Mouse (Mus musculus) Patski (cell line): ENCODE measurements at regions not wholly inside any gene's neighbourhood (a gene's known extent, or its start where the extent isn't known, plus 50 kb on each side); places are given as distances from the start of the nearest gene placed in this dataset.
"Not testable (repeated sequence)": the region's sequence is repeated elsewhere in the genome, so short reads cannot be mapped to it uniquely, and the experiment has no call there.

ENCODE experiments used
- ATAC-seq: fragments of 100-300 bp; one replicate; pipeline ENCODE4 v1.8.0; 2021
- CTCF ChIA-PET: fragments of 350-600 bp; sonication (Branson Sonifier 250); formaldehyde crosslinking; loops from one replicate; lab custom pipeline; 2022; ENCODE audit warnings: inconsistent platforms; lab: Charles Lee
- POLR2A ChIA-PET: fragments of 350-600 bp; sonication (Branson Sonifier 250); formaldehyde crosslinking; loops from one replicate; lab custom pipeline; 2022; ENCODE audit warnings: antibody characterized with exemption, inconsistent platforms; lab: Charles Lee
- DNase-seq: peaks from one replicate; pipeline ENCODE4 v3.0.0-alpha.2; 2011; ENCODE audit warnings: low read depth, low spot score
- H3K27me3 ChIP-seq: fragments of 371-371 bp; one replicate; pipeline ENCODE4 v1.5.1; 2021
- CTCF ChIP-seq: fragments of 100-300 bp; IDR thresholded peaks from one replicate; pipeline ENCODE4 v1.5.1; 2021
- in situ Hi-C: fragments of 300-500 bp; cut with MboI; formaldehyde crosslinking; loops from 3 replicates; pipeline ENCODE4 v1.11.1; 2018; ENCODE audit warnings: low pct_unique_long_range_greater_than_20kb, mixed read lengths

- CTCF ChIA-PET, in situ Hi-C loops, ATAC-seq, H3K27me3 ChIP-seq, POLR2A ChIA-PET, DNase-seq: not testable (repeated sequence)
These were observed 1137.7 kb upstream of the Zfp386 start for GRCm38 (mm10) chr12:114909799-114910198.

DNA sequence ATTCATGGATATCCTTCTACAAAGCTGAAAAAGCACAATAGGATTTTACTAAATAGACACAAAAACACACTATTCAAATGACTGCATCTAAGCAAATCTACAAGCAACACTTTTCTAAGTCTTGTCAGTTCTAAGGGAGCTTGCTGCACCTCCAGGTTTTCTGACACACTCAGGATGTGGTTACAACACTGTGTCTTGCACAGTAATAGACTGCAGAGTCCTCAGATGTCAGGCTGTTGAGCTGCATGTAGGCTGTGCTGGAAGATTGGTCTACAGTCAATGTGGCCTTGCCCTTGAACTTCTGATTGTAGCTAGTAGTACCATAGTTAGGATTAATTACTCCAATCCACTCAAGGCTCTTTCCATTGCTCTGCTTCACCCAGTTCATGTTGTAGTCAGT is 1133.1 kb upstream of the Zfp386 start:
- CTCF ChIA-PET, POLR2A ChIA-PET, in situ Hi-C loops: not testable (repeated sequence)

DNA sequence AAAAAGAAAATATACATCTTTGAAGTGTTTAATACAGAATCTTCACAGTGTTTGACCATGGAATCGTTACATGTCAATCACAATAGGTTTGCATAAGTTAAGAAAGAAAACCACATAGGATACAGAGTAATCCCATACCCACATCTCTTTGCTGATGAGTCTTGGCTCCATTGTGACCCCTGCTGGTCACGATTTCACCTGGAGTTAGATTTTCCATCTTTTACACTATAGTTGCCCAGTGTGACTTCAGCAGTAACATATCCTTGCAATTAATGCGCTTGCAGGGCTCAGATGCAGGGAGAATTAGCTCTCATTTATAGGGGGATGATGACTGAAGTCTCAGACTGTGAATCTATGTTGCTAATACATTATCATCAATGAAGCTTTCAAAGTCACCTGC is 1119.8 kb upstream of the Zfp386 start:
- TF ChIP-seq CTCF = no peak
- ATAC-seq (no peak), DNase-seq (no peak)
- H3K27me3 ChIP-seq = no peaks in the 10 kb centered on the region
- POLR2A ChIA-PET = no interaction called here
- CTCF ChIA-PET = no interaction called here
- in situ Hi-C loops = no loop called here

More for the DNA sequence above, 1133.1 kb upstream of the Zfp386 start:
- DNase-seq, H3K27me3 ChIP-seq, ATAC-seq: not testable (repeated sequence)

DNA sequence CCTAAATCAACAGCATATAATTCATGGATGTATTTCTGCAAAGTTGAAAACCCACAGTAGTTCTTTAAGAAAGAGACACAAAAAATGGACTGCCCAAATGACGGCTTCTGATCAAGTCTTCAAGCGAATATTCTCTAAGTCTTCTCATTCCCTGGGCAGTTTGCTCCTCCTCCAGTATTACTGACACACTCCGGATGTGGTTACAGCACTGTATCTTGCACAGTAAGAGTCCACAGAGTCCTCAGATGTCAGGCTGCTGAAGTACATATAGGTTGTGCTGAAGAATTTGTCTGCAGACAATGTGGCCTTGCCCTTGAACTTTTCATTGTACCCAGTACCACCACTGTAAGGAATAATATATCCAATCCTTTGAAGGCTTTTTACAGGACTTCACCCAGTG is 1115.4 kb upstream of the Zfp386 start:
- in situ Hi-C loops = loop anchor here (5.0 kb wide), 2 partner anchors 120 to 260 kb away; no protein-coding TSS in a partner anchor
- DNase-seq = no peak
- TF ChIP-seq CTCF = no peak
- ChIA-PET CTCF (no interaction called here), POLR2A (no interaction called here)
- H3K27me3 ChIP-seq = no peaks in the 10 kb centered on the region
- ATAC-seq = no peak

GRCm38 (mm10) chr12:114932669-114933068 is 1114.9 kb upstream of the Zfp386 start:
- ChIA-PET CTCF (no interaction called here), POLR2A (no interaction called here)
- DNase-seq = no peak
- TF ChIP-seq CTCF = no peak
- H3K27me3 ChIP-seq = no peaks in the 10 kb centered on the region
- ATAC-seq = no peak
- in situ Hi-C loops = loop anchor here (5.0 kb wide), 2 partner anchors 120 to 260 kb away; no protein-coding TSS in a partner anchor

DNA sequence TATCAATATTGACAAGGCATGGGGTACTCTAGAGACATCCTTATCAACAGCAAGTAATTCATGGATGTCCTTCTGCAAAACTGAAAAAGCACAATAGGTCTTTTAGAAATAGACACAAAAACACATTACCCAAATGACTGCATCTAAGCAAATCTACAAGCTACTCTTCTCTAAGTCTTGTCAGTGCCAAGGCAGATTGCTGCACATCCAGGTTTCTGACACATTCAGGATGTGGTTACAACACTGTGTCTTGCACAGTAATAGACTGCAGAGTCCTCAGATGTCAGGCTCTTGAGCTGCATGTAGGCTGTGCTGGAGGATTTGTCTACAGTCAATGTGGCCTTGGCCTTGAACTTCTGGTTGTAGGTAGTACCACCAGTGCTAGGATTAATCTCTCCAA is 1110.7 kb upstream of the Zfp386 start:
- POLR2A ChIA-PET, DNase-seq, ATAC-seq, H3K27me3 ChIP-seq, in situ Hi-C loops: not testable (repeated sequence)
- CTCF ChIA-PET = interaction anchor here (0.8 kb wide), 1 partner anchor 13 kb away, joined by 3 read pairs; no protein-coding TSS in a partner anchor

DNA sequence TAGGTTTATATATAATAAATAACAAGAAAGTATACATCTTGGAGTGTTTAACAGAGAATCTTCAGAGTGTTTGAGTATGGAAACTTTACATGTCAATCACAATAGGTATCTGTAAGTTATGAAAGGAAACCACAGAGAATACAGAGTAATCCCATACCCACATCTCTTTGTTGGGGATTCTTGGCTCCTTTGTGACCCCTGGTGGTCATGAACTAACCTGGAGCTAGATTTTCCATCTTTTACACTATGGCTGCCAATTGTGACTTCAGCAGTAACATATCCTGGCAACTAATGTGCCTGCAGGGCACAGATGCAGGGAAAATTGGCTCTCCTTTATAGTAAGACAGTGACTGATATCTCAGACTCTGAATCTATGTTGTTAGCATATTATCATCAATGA is 1107.9 kb upstream of the Zfp386 start:
- POLR2A ChIA-PET = no interaction called here
- no peak for DNase-seq
- CTCF ChIA-PET = no interaction called here
- in situ Hi-C loops = no loop called here
- no peak for ATAC-seq
- H3K27me3 ChIP-seq = no peaks in the 10 kb centered on the region
- no peak for TF ChIP-seq CTCF

DNA sequence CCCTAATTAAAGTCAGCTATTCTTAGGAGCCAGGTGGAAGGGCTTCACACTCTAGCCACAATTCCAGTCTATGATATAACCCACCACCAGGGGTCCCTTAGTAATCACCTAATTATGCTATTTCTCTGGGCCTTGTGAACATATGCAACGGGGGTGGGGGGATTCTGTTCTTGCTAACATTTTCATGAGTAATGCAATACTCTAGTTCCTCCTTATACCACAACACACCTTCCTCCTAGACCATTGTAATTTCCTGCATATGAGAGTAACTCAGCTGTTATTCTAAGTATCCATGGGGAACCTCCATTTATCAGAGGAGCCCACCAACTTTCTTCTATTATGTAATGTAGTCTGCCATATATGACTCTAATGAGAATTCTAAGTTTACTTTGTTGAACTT is 1085.4 kb upstream of the Zfp386 start:
- TF ChIP-seq CTCF = no peak
- POLR2A ChIA-PET = no interaction called here
- in situ Hi-C loops = no loop called here
- CTCF ChIA-PET = no interaction called here
- H3K27me3 ChIP-seq = no peaks in the 10 kb centered on the region
- DNase-seq = no peak
- no peak for ATAC-seq

DNA sequence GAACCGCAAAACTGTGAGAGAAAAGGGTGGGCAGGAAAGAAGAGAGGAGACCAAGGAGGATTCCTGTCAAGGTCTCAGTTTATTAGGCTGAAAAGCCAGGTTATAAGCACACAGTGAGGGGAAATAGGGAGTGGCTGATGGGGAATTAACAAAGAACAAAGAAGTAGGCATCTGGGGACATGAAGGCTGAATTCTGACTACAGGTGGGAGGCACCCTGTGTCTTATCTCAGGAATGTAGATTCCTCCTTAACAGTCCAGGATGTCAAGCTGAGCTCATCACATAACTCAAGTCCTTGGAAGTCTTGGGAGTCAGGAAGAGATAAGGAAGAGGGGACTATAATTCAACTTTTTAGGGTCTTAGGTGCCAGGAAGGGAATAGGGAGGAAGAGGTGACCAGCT is 1083.3 kb upstream of the Zfp386 start:
- H3K27me3 ChIP-seq, in situ Hi-C loops, CTCF ChIA-PET, DNase-seq, ATAC-seq, POLR2A ChIA-PET: not testable (repeated sequence)

- in situ Hi-C loops = no loop called here
- DNase-seq = no peak
- H3K27me3 ChIP-seq = no peaks in the 10 kb centered on the region
- TF ChIP-seq CTCF = no peak
- POLR2A ChIA-PET = no interaction called here
- CTCF ChIA-PET = no interaction called here
- no peak for ATAC-seq
These were observed 1065.9 kb upstream of the Zfp386 start for GRCm38 (mm10) chr12:114981476-114982136.

GRCm38 (mm10) chr12:114990916-114991315 is 1056.6 kb upstream of the Zfp386 start:
- ChIA-PET CTCF (no interaction called here), POLR2A (no interaction called here)
- in situ Hi-C loops = no loop called here
- ATAC-seq (no peak), DNase-seq (no peak)
- no peak for TF ChIP-seq CTCF
- H3K27me3 ChIP-seq = no peaks in the 10 kb centered on the region

- CTCF ChIA-PET = no interaction called here
- in situ Hi-C loops = no loop called here
These were observed 1050.7 kb upstream of the Zfp386 start for GRCm38 (mm10) chr12:114996817-114997216.

More at GRCm38 (mm10) chr12:114996817-114997216, 1050.7 kb upstream of the Zfp386 start:
- DNase-seq (no peak), ATAC-seq (no peak)
- H3K27me3 ChIP-seq = no peaks in the 10 kb centered on the region
- no peak for TF ChIP-seq CTCF
- POLR2A ChIA-PET = no interaction called here
